Mouse (Mus musculus) hindbrain, embryonic 14.5 days (tissue): Measurements from ENCODE around the gene Spin1. TPM values are rescaled to one million over a fixed set of nuclear protein-coding genes. Genes with fewer than 3 reads are reported as not detected.

Experiments used
- ATAC-seq: fragments of 200-750 bp; cut with Nextera tagmentation; 2 replicates; pipeline ENCODE4 v1.8.0; 2017; ENCODE audit warnings: moderate number of reproducible peaks, mild to moderate bottlenecking, moderate TSS enrichment, moderate library complexity; ENCODE audit not compliant: low FRiP score
- DNase-seq: peaks from one replicate; pipeline ENCODE4 v3.0.0-alpha.2; 2015; ENCODE audit warnings: low spot score
- H3K27ac ChIP-seq: fragments of 300-500 bp; sonication (generic); 2 replicates; pipeline ENCODE4 v1.5.1; 2014; ENCODE audit warnings: mild to moderate bottlenecking, moderate library complexity
- H3K27me3 ChIP-seq: fragments of 300-500 bp; sonication (generic); 2 replicates; pipeline ENCODE4 v1.6.1; 2014; ENCODE audit warnings: mild to moderate bottlenecking, low read length, mixed read lengths; ENCODE audit not compliant: control insufficient read depth, insufficient read depth
- H3K36me3 ChIP-seq: fragments of 300-500 bp; sonication (generic); replicated peaks from 2 replicates; pipeline ENCODE4 v1.6.1; 2014; ENCODE audit not compliant: control insufficient read depth, insufficient read depth
- H3K4me1 ChIP-seq: fragments of 300-500 bp; sonication (generic); replicated peaks from 2 replicates; pipeline ENCODE4 v1.6.1; 2014; ENCODE audit warnings: antibody characterized with exemption, low read length, mixed read lengths; ENCODE audit not compliant: control insufficient read depth, insufficient read depth
- H3K4me2 ChIP-seq: fragments of 300-500 bp; sonication (generic); replicated peaks from 2 replicates; pipeline ENCODE4 v1.6.1; 2014; ENCODE audit warnings: mild to moderate bottlenecking, moderate library complexity
- H3K4me3 ChIP-seq: fragments of 300-500 bp; sonication (generic); replicated peaks from 2 replicates; pipeline ENCODE4 v1.5.1; 2014; ENCODE audit warnings: mild to moderate bottlenecking, low read length
- H3K9ac ChIP-seq: fragments of 300-500 bp; sonication (generic); 2 replicates; pipeline ENCODE4 v1.6.1; 2014
- H3K9me3 ChIP-seq: fragments of 300-500 bp; sonication (generic); 2 replicates; pipeline ENCODE4 v1.6.1; 2016; ENCODE audit warnings: low read length; ENCODE audit not compliant: control insufficient read depth
- WGBS: fragments of 180-500 bp; shearing (Covaris S2); extraction: QIAGEN DNeasy Blood & Tissue Kit; methylation state at CpG from one replicate; pipeline ENCODE4 v1.1.7; 2014; 5-methylcytosine and 5-hydroxymethylcytosine counted together
- polyA plus RNA-seq: library from polyadenylated mRNA; unstranded; fragments of >200 nt; fragmentation: Nextera tagmentation; extraction: Ambion mirVana; gene quantifications from 2 replicates; pipeline ENCODE4 v1.2.1, GENCODE M21; 2014

The Spin1 gene
- 172 and 194 TPM in 2 replicates for polyA plus RNA-seq

DNA sequence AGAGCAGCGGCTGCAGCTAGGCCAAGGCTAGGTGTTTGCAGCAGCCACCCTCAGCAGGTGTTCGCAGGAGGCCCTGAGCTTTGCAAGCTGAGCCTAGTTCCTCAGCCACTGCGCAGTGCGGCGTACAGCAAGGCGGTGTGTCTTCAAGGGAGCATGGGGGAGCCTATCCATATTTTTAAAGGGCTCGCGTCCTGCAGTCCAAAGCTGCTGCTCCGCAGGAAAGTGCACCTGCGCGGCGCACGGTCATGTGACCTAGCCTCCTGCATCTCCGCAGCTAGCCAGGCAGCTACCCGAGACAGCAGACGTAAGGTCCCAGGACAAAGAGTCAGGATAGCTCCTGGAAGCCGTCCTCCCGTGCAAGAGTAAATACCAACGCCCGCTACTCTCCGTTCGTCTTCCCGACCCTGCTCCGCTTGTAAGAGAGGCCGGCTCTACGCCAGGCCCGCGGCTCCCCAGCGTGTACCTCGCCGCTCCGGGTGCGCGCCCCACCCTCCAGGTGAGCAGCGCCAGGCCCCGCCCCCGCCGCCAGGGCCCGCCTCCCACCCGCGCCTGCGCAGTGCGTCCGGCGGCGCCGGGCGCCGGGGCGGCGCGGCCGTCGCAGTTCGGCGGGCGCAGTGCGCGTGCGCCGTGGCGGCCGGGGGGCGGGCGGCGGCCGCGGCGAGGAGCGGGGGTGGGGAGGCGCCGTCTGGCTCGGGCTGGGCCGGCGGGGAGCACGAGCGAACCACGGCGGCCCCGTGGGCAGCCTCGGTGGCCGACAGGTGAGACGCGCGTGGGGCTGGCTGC lies at the start of gene Spin1:
Gene Spin1, plus strand, starts transcription at position 648 of the 783 bp plus-strand sequence.
- WGBS, result under 1% methylated on average over 45 of the region's 85 CpGs
- peak; percentile 95 for DNase-seq
- Histone ChIP-seq H3K4me2 (peak within 1 kb of the TSS; percentile 59), H3K9ac (peak within 1 kb of the TSS; percentile 97), H3K4me1 (peaks cover 22% of the 10 kb centered on the region), H3K4me3 (peak within 1 kb of the TSS; percentile 88), H3K9me3 (no peaks in the 10 kb centered on the region), H3K36me3 (no peaks in the 10 kb centered on the region), H3K27me3 (no peaks in the 10 kb centered on the region), H3K27ac (peak within 1 kb of the TSS; percentile 96)
- peak; percentile 87 for ATAC-seq

DNA sequence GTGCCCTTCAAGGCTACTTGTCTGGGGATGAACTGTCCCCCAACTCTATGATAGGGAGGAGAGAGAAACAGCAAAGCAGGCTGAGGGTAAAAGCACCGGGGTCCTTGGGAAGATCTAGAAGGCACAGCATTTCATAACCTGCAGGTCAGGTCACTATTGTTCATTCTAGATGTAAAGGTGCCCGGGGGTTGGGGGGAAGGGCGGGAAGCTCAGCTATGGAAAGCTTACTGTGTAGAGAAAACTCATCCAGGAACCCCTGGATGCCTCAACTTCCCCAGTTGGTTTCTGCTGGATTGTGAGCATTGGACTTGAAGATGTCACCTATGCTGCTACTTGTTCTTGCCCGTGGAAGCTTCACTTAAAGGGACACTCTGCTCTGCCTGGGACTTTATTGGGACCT lies 49.7 kb upstream of the Spin1 start:
- Histone ChIP-seq H3K27ac (no peak overlapping the region), H3K4me2 (no peak overlapping the region), H3K4me1 (no peaks in the 10 kb centered on the region), H3K9ac (no peak overlapping the region), H3K27me3 (no peaks in the 10 kb centered on the region), H3K9me3 (no peaks in the 10 kb centered on the region), H3K36me3 (no peaks in the 10 kb centered on the region), H3K4me3 (no peak overlapping the region)
- WGBS, result 89% methylated on average over 4 of the region's 4 CpGs
- no peak for ATAC-seq
- DNase-seq, result no peak

DNA sequence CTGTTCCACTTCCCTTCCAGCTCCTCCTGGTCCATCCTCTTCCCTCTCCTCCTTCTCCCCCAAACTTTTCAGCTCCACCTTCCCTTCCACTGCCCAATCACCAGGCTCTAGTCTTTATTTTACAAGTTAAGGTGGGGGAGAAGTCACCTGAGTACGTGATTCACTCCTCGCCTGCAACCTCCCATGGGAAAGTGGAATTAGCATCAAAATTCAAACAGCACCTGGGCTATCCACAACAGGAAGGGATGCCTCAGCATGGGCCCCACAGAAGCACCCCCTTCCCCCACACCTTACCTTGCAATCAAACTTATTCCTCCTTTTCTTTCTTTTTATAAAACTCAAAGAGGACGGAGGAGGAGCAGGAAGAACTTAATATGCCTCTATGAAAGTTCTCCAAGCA lies 48.3 kb upstream of the Spin1 start:
- H3K4me2 ChIP-seq, result no peak overlapping the region
- no peak overlapping the region for H3K9ac ChIP-seq
- no peaks in the 10 kb centered on the region for H3K36me3 ChIP-seq
- WGBS, result 67% methylated on average over 3 of the region's 3 CpGs
- DNase-seq, result no peak
- H3K4me1 ChIP-seq, result no peaks in the 10 kb centered on the region
- ATAC-seq, result no peak
- H3K27me3 ChIP-seq, result no peaks in the 10 kb centered on the region
- H3K4me3 ChIP-seq, result no peak overlapping the region
- H3K9me3 ChIP-seq, result no peaks in the 10 kb centered on the region
- H3K27ac ChIP-seq, result no peak overlapping the region

DNA sequence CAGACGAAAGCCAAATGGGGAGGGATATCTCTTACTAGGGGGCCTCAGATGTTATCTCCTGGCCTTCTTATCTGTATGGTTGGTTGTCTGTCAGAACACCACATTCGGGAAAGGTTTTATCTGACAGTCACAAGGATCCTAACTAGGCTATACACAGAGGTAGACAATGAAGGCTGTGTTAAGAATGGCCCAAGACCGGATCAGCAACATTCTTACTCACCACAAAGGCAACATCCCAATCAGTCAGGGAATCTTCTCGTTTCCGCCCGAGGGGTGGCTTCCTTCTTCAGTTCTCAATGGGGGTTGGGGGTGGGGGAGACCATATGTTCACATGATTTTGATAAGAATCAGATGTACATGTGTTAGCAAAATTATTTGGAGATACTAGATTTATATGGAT lies 37.7 kb upstream of the Spin1 start:
- ATAC-seq (no peak), DNase-seq (no peak)
- Histone ChIP-seq H3K27me3 (no peaks in the 10 kb centered on the region), H3K4me1 (no peaks in the 10 kb centered on the region), H3K36me3 (no peaks in the 10 kb centered on the region), H3K9me3 (no peaks in the 10 kb centered on the region), H3K4me3 (no peak overlapping the region), H3K4me2 (no peak overlapping the region), H3K27ac (no peak overlapping the region), H3K9ac (no peak overlapping the region)
- WGBS, result 88% methylated on average over 6 of the region's 6 CpGs

DNA sequence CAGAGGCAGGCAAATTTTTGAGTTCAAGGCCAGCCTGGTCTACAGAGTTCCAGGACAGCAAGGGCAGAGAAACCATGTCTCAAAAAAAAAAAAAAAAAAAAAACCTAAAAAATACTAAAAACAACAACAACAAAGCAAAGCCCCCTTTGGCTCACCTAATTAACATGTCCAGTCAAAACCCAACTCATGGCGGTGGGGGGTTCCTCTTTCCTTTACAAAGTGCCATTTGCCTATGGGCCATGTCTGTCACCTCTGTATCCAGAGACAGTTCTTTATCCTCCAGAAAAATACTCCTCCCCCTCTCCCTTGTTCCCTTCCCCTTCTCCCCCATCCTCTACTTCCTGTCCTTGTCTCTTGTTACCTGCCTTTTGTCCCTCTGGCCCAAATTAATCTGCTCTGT lies 37.0 kb upstream of the Spin1 start:
- H3K36me3 ChIP-seq, result no peaks in the 10 kb centered on the region
- no peak for ATAC-seq
- WGBS, result 100% methylated on average over 1 of the region's 1 CpGs
- H3K27me3 ChIP-seq, result no peaks in the 10 kb centered on the region
- H3K4me1 ChIP-seq, result no peaks in the 10 kb centered on the region
- no peak for DNase-seq
- no peaks in the 10 kb centered on the region for H3K9me3 ChIP-seq
- no peak overlapping the region for H3K4me2 ChIP-seq
- H3K27ac ChIP-seq, result no peak overlapping the region
- H3K4me3 ChIP-seq, result no peak overlapping the region
- H3K9ac ChIP-seq, result no peak overlapping the region

DNA sequence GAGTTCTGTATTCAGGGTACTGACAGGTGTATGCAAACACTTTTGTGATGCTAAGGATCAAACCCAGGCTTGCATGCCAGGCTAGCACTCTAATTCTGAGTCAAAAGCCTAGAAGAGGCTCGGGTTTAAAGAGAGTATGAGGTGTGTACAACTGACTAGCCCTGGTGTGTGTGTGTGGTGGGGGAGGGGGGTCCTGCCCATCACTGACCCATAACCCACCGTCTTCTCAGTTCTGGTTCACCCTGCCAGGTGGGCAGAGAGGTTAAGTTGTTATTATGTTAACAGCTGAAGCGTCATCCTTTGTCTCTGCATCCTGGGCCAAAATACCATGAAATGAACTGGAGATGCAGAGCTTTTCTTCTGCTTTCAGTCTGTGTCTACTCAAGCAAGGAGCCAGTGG lies 36.3 kb upstream of the Spin1 start:
- Histone ChIP-seq H3K9ac (no peak overlapping the region), H3K4me2 (no peak overlapping the region), H3K36me3 (no peaks in the 10 kb centered on the region), H3K27ac (no peak overlapping the region), H3K4me3 (no peak overlapping the region), H3K9me3 (no peaks in the 10 kb centered on the region), H3K27me3 (no peaks in the 10 kb centered on the region), H3K4me1 (no peaks in the 10 kb centered on the region)
- WGBS, result 52% methylated on average over 3 of the region's 3 CpGs
- DNase-seq (no peak), ATAC-seq (no peak)

DNA sequence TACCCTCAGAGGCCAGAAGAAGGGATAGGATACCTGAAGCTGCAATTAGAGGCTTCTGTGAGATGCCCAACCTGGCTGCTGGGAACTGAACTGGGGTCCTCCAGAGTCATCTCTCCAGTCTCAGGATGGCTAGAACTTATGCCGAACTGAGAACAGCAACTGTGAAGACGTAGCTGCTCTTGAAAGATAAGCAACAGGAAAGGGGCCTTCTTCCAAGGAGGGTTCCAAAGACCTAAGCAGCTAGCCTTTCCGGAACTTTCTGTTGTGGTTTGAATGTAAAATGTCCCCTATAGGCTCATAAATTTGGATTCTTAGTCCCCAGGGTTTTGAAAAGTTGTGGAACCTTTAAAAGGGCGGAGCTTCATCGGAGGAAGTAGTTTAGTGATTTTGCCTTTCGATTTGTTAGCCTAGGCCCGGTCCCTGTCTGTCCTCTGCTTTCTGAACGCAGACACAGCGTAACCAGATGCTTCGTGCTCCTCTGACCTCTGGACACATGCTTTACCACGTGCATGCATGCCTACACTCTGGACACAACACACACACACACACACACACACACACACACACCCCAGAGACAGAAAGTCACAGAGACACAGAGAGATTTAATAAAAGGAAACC lies 29.5 kb upstream of the Spin1 start:
- H3K36me3 ChIP-seq, result no peaks in the 10 kb centered on the region
- no peak for ATAC-seq
- no peak for DNase-seq
- no peaks in the 10 kb centered on the region for H3K27me3 ChIP-seq
- H3K27ac ChIP-seq, result no peak overlapping the region
- no peaks in the 10 kb centered on the region for H3K4me1 ChIP-seq
- no peak overlapping the region for H3K4me3 ChIP-seq
- H3K4me2 ChIP-seq, result no peak overlapping the region
- WGBS, result 89% methylated on average over 11 of the region's 11 CpGs
- H3K9me3 ChIP-seq, result no peaks in the 10 kb centered on the region
- no peak overlapping the region for H3K9ac ChIP-seq

DNA sequence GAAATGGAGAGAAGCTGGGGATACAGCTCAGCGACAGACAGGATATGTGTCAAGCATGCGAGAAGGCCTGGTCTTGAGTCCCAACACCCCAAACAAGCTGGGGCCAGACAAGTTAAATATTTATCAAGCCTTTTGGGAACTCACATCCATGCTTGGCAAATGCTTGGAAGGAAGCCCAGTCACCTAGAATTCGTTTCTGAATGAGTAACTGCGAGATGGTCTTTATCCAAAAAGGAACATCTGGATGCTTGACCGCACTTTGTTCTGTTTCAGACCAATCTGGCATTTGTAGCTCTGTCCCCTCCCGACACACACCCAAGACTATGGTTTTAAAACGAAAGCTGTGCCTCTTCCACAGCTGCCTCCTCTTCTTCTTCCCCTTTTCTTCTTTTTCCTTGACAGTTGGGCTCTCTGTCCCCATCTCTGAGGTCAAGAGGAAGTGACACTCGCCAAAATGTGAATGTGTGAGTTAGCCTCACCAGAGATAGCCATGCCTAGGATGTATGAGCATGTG lies 28.9 kb upstream of the Spin1 start:
- ATAC-seq, result no peak
- no peak for DNase-seq
- H3K9ac ChIP-seq, result no peak overlapping the region
- no peaks in the 10 kb centered on the region for H3K9me3 ChIP-seq
- H3K4me3 ChIP-seq, result no peak overlapping the region
- no peak overlapping the region for H3K4me2 ChIP-seq
- no peaks in the 10 kb centered on the region for H3K4me1 ChIP-seq
- H3K27ac ChIP-seq, result no peak overlapping the region
- H3K27me3 ChIP-seq, result no peaks in the 10 kb centered on the region
- H3K36me3 ChIP-seq, result no peaks in the 10 kb centered on the region
- 68% methylated on average over 8 of the region's 8 CpGs for WGBS

DNA sequence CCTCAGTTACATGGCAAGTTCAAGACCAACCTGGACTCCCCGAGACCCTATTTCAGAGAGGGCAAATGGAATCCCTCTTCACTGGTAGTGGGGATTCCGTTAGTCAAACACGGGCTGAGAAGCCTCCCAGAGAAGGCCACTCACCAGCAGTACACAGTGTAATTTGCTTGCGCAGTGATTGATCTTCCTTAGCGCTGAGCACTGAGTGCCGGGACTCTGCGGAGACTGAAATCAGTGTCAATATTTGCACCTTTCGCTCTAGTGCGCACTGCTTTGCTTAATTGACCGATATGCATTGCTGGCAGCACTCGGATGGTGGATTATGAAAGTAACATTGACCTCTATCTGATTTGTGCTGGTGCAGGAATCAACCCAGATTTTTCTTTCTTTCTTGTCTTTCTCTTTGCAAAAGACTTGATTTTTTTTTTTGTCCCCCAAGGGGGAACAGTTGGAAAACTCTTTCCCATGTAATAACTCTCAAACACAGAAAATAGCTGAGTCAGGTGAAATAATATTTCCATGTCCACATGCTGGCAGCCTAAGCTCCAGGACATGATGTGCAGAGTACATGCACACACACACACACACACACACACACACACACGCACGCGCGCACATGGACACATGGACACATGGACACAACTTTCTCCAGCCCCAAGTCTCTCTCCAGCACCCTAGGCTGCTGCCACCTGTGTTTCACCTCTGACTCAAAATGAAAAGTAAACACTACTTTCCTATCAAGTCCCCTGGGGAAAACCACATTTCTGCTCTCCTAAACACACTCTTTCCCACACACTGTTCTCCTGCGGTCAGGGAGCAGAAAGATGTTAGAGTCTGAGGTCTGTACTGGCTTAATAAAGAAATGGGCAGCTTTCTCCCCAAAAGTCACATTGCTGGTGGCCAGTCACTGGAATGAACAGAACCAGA lies 27.5 kb upstream of the Spin1 start:
- Histone ChIP-seq H3K36me3 (no peaks in the 10 kb centered on the region), H3K27ac (no peak overlapping the region), H3K9me3 (no peaks in the 10 kb centered on the region), H3K9ac (no peak overlapping the region), H3K4me2 (no peak overlapping the region), H3K27me3 (no peaks in the 10 kb centered on the region), H3K4me3 (no peak overlapping the region), H3K4me1 (no peaks in the 10 kb centered on the region)
- DNase-seq, result no peak
- ATAC-seq, result no peak
- WGBS, result 91% methylated on average over 16 of the region's 16 CpGs
